Mouse (Mus musculus) hindlimb bud, embryonic 11.5 days (tissue): ENCODE measurements around the gene Cdc25b.

Experiments used
- DNase-seq: peaks from one replicate; pipeline ENCODE4 v3.0.0-alpha.2; 2012; ENCODE audit warnings: low read depth, low spot score; ENCODE audit errors: extremely low spot score

The Cdc25b gene

GRCm38 (mm10) chr2:131159938-131160581 lies 26.7 kb upstream of the Cdc25b start, which contains the start of gene 1700037H04Rik:
1700037H04Rik (minus strand) TSS chr2:131160081.
- DNase-seq = peak; percentile 97

GRCm38 (mm10) chr2:131160671-131161111 lies 26.1 kb upstream of the Cdc25b start:
- no peak for DNase-seq

- DNase-seq = no peak
Observed at GRCm38 (mm10) chr2:131163924-131164323, 22.8 kb upstream of the Cdc25b start.

- DNase-seq = no peak
Observed at GRCm38 (mm10) chr2:131166172-131166571, 20.6 kb upstream of the Cdc25b start.

GRCm38 (mm10) chr2:131167984-131168383 lies 18.8 kb upstream of the Cdc25b start:
- DNase-seq = no peak

- DNase-seq = no peak
Observed at GRCm38 (mm10) chr2:131168914-131169313, 17.8 kb upstream of the Cdc25b start.

GRCm38 (mm10) chr2:131170936-131171335 lies 15.8 kb upstream of the Cdc25b start:
- no peak for DNase-seq

GRCm38 (mm10) chr2:131171401-131172104 lies 15.2 kb upstream of the Cdc25b start:
- DNase-seq = no peak

- DNase-seq = no peak
Observed at GRCm38 (mm10) chr2:131172322-131172721, 14.4 kb upstream of the Cdc25b start.

GRCm38 (mm10) chr2:131174700-131175099 lies 12.0 kb upstream of the Cdc25b start:
- no peak for DNase-seq

- DNase-seq = no peak
Observed at GRCm38 (mm10) chr2:131175286-131175944, 11.3 kb upstream of the Cdc25b start.

- no peak for DNase-seq
Observed at GRCm38 (mm10) chr2:131175945-131176309, 10.8 kb upstream of the Cdc25b start.

GRCm38 (mm10) chr2:131176491-131176890 lies 10.3 kb upstream of the Cdc25b start:
- no peak for DNase-seq

- DNase-seq = no peak
Observed at GRCm38 (mm10) chr2:131177932-131178331, 8.8 kb upstream of the Cdc25b start.

- no peak for DNase-seq
Observed at GRCm38 (mm10) chr2:131178828-131179245, 7.9 kb upstream of the Cdc25b start.

- DNase-seq = no peak
Observed at GRCm38 (mm10) chr2:131179246-131179886, 7.4 kb upstream of the Cdc25b start.

- DNase-seq = no peak
Observed at GRCm38 (mm10) chr2:131179990-131180587, 6.7 kb upstream of the Cdc25b start, which contains the start of gene Cenpb. Cenpb (minus strand) TSS chr2:131180067.

- DNase-seq = no peak
Observed at GRCm38 (mm10) chr2:131186343-131186742, 406 bp upstream of the Cdc25b start.

GRCm38 (mm10) chr2:131187602-131187922 lies 813 bp downstream of the Cdc25b start:
- DNase-seq = no peak

GRCm38 (mm10) chr2:131188311-131188710 lies 1.6 kb downstream of the Cdc25b start:
- no peak for DNase-seq
